Mouse (Mus musculus): ENCODE measurements at regions not wholly inside any gene's neighbourhood (a gene's known extent, or its start where the extent isn't known, plus 50 kb on each side); places are given as distances from the start of the nearest gene placed in this dataset.

DNA sequence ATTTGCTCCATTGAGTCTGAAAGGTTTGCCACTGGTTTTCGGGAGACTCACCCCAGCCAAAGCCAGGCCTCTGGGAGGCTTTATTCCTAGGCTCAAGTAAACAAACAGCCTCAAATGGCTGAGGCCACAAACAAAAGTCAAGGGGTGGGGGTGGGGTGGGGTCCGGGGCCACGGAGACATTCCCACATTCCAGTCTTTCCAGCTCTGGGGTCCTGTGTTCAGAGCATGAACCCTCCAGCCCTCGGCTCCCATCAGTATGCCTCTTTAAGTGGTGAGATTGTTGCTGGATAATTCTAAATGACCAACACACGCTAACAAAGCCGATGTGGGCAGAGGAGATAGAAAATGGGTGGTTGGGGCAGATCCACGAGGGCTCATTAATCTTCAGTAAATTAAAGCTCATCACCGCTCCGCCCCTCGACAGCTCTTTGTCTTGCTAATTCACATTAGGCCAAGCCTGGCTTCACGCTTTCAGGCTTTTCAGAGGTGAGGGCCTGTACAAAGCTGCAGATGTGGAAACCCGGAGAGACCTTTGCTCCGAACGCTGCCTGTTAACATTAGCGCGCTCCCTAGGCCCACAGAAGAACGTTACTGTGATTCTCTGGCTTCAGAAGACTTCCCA lies 326.2 kb downstream of the Pmp22 start:
- TF ChIP-seq POLR2A (IDR thresholded peaks at IDR 0.05; ENCODE audit: insufficient read depth, low read depth, low read length) (no peak), CTCF (IDR thresholded peaks at IDR 0.05; ENCODE audit: insufficient read depth, low read depth, low read length) (no peak)

All from olfactory bulb, adult 2 months (tissue).